Mouse (Mus musculus) hindbrain, postnatal 0 days (tissue): Measurements from ENCODE around the gene Mipep. TPM values are rescaled to one million over a fixed set of nuclear protein-coding genes. Genes with fewer than 3 reads are reported as not detected.

Source experiments
- ATAC-seq: fragments of 200-750 bp; cut with Nextera tagmentation; 2 replicates; pipeline ENCODE4 v1.8.0; 2017; ENCODE audit warnings: mild to moderate bottlenecking, moderate TSS enrichment, moderate library complexity
- DNase-seq: peaks from one replicate; pipeline ENCODE4 v3.0.0-alpha.2; 2015; ENCODE audit warnings: low spot score
- H3K27ac ChIP-seq: fragments of 300-500 bp; sonication (generic); 2 replicates; pipeline ENCODE4 v1.5.1; 2014; ENCODE audit warnings: mild to moderate bottlenecking
- H3K27me3 ChIP-seq: fragments of 300-500 bp; sonication (generic); 2 replicates; pipeline ENCODE4 v1.6.1; 2014; ENCODE audit warnings: low read length, mixed read lengths; ENCODE audit not compliant: insufficient read depth
- H3K36me3 ChIP-seq: fragments of 300-500 bp; sonication (generic); 2 replicates; pipeline ENCODE4 v1.6.1; 2014; ENCODE audit warnings: low read length, mixed read lengths; ENCODE audit not compliant: insufficient read depth
- H3K4me1 ChIP-seq: fragments of 300-500 bp; sonication (generic); 2 replicates; pipeline ENCODE4 v1.6.1; 2014; ENCODE audit warnings: antibody characterized with exemption, low read length, mixed read lengths; ENCODE audit not compliant: insufficient read depth
- H3K4me2 ChIP-seq: fragments of 300-500 bp; sonication (generic); 2 replicates; pipeline ENCODE4 v1.6.1; 2014; ENCODE audit warnings: low read depth, mild to moderate bottlenecking, low read length, moderate library complexity, mixed read lengths
- H3K4me3 ChIP-seq: fragments of 300-500 bp; sonication (generic); 2 replicates; pipeline ENCODE4 v1.5.1; 2014; ENCODE audit warnings: low read length
- H3K9ac ChIP-seq: fragments of 300-500 bp; sonication (generic); replicated peaks from 2 replicates; pipeline ENCODE4 v1.6.1; 2014; ENCODE audit warnings: mild to moderate bottlenecking, low read length, moderate library complexity, mixed read lengths
- H3K9me3 ChIP-seq: fragments of 300-500 bp; sonication (generic); 2 replicates; pipeline ENCODE4 v1.6.1; 2016; ENCODE audit warnings: low read length, mixed read lengths
- CTCF ChIP-seq: IDR thresholded peaks from 2 replicates; pipeline ENCODE4 v1.5.1; 2016; ENCODE audit warnings: antibody characterized with exemption, control low read depth, low read depth
- WGBS: fragments of 180-500 bp; shearing (Covaris S2); extraction: QIAGEN DNeasy Blood & Tissue Kit; methylation state at CpG from one replicate; pipeline ENCODE4 v1.1.7; 2014; 5-methylcytosine and 5-hydroxymethylcytosine counted together
- polyA plus RNA-seq: library from polyadenylated mRNA; unstranded; fragments of >200 nt; fragmentation: Nextera tagmentation; extraction: Ambion mirVana; gene quantifications from 2 replicates; pipeline ENCODE4 v1.2.1, GENCODE M21; 2015
- total RNA-seq: library from RNA; depleted of rRNA; stranded (reverse); fragments of >200 nt; gene quantifications from 2 replicates; pipeline ENCODE4 v1.2.3, GENCODE M21; 2014

Mipep gene
- total and polyA plus RNA-seq, 2 experiments from 2014 or later: 17.5 to 31.7 TPM

DNA sequence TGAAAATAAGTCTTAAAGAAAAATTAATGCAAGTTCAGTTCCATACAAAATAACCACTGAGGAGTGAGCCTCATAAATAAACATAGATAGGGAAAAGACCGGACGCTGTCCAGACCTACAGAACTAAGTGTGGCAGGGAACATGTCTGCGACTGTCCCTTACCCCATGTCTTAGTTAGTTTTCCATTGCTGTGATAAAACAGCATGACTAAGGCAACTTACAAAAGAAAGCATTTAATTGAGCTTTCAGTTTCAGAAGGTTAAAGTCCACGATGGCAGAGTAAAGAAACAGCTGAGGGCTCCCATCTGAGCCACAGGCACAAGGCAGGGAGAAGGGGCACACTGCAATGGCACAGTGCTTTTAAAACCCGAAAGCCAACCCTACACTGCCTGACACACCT, 63.8 kb downstream of the Mipep start:
- Histone ChIP-seq H3K4me1 (no peaks in the 10 kb centered on the region), H3K36me3 (peaks cover 18% of the 10 kb centered on the region; the same call in 1 of the 2 replicates), H3K27ac (no peak overlapping the region), H3K4me2 (no peak overlapping the region), H3K9me3 (no peaks in the 10 kb centered on the region), H3K9ac (no peak overlapping the region), H3K4me3 (no peak overlapping the region), H3K27me3 (no peaks in the 10 kb centered on the region)
- DNase-seq (no peak), ATAC-seq (no peak)
- no peak for TF ChIP-seq CTCF
- 85% methylated on average over 5 of the region's 5 CpGs for WGBS

DNA sequence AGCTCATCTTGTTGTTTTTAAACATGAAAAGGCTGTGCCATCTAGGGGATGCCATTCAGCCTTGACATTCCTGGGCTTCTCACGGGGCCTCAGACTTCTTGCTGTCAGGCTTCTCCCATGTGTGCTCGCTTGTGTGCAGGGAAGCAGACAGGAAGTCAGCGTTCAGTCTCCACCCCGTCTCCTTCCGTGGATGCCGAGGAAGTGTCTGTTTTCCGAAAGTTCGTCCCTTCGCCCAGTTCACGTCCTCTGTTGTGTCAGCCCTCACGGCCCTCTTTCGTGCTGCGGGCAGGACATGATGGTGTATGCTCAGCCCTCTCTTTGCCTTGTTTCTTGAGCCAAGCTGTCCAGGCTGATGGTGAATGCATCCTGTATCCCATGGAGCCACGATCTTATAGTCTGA, 65.7 kb downstream of the Mipep start:
- no peak overlapping the region for H3K27ac ChIP-seq
- H3K27me3 ChIP-seq: no peaks in the 10 kb centered on the region
- no peak overlapping the region for H3K4me2 ChIP-seq
- ATAC-seq: no peak
- peaks cover 18% of the 10 kb centered on the region; the same call in 1 of the 2 replicates for H3K36me3 ChIP-seq
- H3K4me1 ChIP-seq: no peaks in the 10 kb centered on the region
- DNase-seq: no peak
- H3K4me3 ChIP-seq: no peak overlapping the region
- H3K9me3 ChIP-seq: no peaks in the 10 kb centered on the region
- no peak overlapping the region for H3K9ac ChIP-seq
- TF ChIP-seq CTCF: no peak
- WGBS: 91% methylated on average over 14 of the region's 14 CpGs

DNA sequence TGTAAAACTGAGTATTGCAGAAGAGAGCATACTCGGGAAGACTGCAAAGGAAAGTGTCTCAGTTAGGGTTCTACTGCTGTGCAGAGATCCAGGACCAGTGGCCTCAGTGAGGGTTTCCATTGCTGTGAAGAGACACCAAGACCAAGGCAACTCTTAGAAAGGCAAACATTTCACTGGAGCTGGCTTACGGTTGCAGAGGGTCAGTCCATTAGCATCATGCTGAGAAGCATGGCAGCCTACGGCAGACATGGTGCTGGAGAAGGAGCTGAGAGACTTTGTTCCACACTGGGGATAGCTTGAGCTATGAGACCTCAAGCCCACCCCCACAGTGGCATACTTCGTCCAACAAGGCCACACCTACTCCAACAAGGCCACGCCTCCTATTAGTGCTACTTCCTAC, 67.3 kb downstream of the Mipep start:
- 96% methylated on average over 5 of the region's 5 CpGs for whole genome bisulfite sequencing
- Histone ChIP-seq H3K27me3 (no peaks in the 10 kb centered on the region), H3K4me2 (no peak overlapping the region), H3K27ac (no peak overlapping the region), H3K4me1 (no peaks in the 10 kb centered on the region), H3K36me3 (peaks cover 18% of the 10 kb centered on the region; the same call in 1 of the 2 replicates), H3K4me3 (no peak overlapping the region), H3K9ac (no peak overlapping the region), H3K9me3 (no peaks in the 10 kb centered on the region)
- no peak for ATAC-seq
- no peak for TF ChIP-seq CTCF
- DNase-seq: no peak

DNA sequence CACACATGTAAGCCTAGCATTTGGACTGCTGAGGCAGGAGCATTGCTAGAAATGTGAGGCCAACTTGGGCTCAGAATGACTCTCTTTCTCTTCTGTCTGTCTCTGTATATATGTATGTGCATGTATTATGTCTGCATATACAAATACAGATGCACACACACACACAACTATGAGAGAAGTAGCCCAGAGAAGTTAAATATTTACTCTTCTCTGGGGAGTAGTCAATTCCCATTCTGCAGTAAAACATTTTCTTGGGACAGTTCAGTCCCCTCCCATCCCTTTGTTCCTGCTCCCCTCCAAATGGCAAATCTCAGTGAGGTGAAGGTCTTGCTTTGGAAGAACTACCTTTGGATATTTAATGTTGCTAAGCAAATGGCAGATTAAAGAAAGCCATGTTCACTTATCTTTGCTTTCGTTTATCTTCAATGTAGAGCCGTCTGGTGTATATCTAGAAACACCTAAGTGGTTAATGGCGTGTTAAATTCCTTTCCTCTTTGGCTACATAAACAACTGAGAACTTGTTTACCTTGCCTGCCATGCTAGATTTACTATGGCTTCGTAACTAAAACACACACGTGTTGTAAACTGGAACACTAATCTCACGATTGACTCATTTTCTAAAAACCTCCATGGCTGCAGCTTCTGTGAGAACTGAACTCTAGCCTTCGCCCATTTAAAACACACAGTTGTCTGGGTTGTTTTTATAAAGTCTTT, 72.0 kb downstream of the Mipep start:
- Histone ChIP-seq H3K36me3 (0 out of 2 replicates have a peak, but pooled peaks cover 6% of the 10 kb centered on the region), H3K4me2 (no peak overlapping the region), H3K9me3 (no peaks in the 10 kb centered on the region), H3K27ac (no peak overlapping the region), H3K9ac (no peak overlapping the region), H3K4me3 (no peak overlapping the region), H3K27me3 (no peaks in the 10 kb centered on the region), H3K4me1 (no peaks in the 10 kb centered on the region)
- ATAC-seq (no peak), DNase-seq (no peak)
- WGBS: 87% methylated on average over 7 of the region's 7 CpGs
- no peak for TF ChIP-seq CTCF

DNA sequence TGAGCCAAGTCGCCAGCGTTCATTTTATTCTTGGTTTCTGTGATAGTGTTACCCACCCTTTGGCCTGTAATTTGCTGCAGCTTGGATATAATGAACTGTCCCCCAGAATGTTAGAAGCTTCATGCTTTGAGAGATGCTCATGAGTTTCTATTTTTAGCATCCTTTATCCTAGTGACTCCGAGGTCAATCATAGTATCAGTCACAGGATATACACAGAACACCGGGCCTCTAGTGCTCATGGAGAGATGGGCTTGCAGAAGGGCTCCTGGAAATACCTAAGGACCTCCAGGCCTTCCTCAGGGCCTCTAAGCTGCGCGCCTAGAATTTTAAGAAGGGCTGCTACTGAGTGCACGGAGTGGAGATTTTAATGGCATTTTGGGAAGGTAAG, 72.5 kb downstream of the Mipep start:
- H3K27ac ChIP-seq: no peak overlapping the region
- no peak overlapping the region for H3K4me3 ChIP-seq
- ATAC-seq (no peak), DNase-seq (no peak)
- 0 out of 2 replicates have a peak, but pooled peaks cover under 1% of the 10 kb centered on the region for H3K36me3 ChIP-seq
- 86% methylated on average over 7 of the region's 7 CpGs for WGBS
- TF ChIP-seq CTCF: no peak
- H3K4me2 ChIP-seq: no peak overlapping the region
- no peak overlapping the region for H3K9ac ChIP-seq
- no peaks in the 10 kb centered on the region for H3K9me3 ChIP-seq
- H3K4me1 ChIP-seq: no peaks in the 10 kb centered on the region
- H3K27me3 ChIP-seq: no peaks in the 10 kb centered on the region

DNA sequence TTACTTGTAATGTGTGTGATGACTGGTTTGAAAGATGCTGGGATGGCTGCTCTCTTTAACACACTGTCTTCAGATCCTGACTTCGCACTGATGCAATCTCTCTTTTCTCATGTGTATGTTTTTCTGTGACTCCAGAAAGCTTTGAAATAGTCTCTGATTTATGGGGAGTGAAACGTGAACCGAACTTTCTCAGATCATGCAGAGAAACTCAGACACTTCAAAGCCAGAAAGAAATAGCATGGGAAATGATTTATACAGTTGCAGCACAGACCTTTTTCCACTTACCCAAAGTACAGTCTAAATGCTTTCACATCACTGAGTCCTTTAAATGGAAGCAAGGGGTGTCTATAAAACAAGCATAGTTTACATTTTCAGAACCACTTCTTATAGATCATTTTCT, 79.0 kb downstream of the Mipep start:
- H3K27me3 ChIP-seq: no peaks in the 10 kb centered on the region
- ATAC-seq (no peak), DNase-seq (no peak)
- no peak overlapping the region for H3K4me2 ChIP-seq
- no peak overlapping the region for H3K9ac ChIP-seq
- no peak overlapping the region for H3K27ac ChIP-seq
- H3K4me1 ChIP-seq: no peaks in the 10 kb centered on the region
- no peak overlapping the region for H3K4me3 ChIP-seq
- TF ChIP-seq CTCF: no peak
- H3K9me3 ChIP-seq: no peaks in the 10 kb centered on the region
- no peaks in the 10 kb centered on the region for H3K36me3 ChIP-seq
- 89% methylated on average over 3 of the region's 3 CpGs for WGBS

DNA sequence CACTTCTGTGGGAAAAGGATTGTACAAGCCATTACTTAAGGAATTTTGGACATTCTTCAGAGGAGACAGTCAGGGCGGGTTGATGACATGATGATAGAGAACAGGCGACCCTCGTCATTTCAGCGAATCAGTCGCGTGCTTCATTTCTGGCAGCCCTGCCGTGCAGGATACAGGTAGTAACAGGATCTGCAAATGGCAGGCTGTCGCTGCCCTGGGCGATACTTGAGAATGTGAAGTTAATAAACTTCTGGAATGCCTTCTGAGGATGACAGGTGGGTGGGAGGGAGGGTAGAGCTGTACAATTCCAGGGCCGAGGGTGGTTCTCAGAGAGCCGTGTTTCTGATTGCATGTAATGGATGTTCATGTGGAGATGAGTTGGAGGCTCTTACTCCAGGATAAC, 82.0 kb downstream of the Mipep start:
- H3K4me1 ChIP-seq: no peaks in the 10 kb centered on the region
- no peak overlapping the region for H3K27ac ChIP-seq
- no peak overlapping the region for H3K4me3 ChIP-seq
- no peaks in the 10 kb centered on the region for H3K9me3 ChIP-seq
- DNase-seq: no peak
- H3K27me3 ChIP-seq: no peaks in the 10 kb centered on the region
- no peak overlapping the region for H3K4me2 ChIP-seq
- 81% methylated on average over 11 of the region's 11 CpGs for WGBS
- 0 out of 2 replicates have a peak, but pooled peaks cover 6% of the 10 kb centered on the region for H3K36me3 ChIP-seq
- no peak for TF ChIP-seq CTCF
- H3K9ac ChIP-seq: no peak overlapping the region
- no peak for ATAC-seq
